Mouse (Mus musculus): ENCODE results near the gene Rgs7bp. TPM values are rescaled to one million over a fixed set of nuclear protein-coding genes. Genes with fewer than 3 reads are reported as not detected.

The Rgs7bp gene
- not detected for polyA plus RNA-seq (2017; shearing (Covaris generic))

DNA sequence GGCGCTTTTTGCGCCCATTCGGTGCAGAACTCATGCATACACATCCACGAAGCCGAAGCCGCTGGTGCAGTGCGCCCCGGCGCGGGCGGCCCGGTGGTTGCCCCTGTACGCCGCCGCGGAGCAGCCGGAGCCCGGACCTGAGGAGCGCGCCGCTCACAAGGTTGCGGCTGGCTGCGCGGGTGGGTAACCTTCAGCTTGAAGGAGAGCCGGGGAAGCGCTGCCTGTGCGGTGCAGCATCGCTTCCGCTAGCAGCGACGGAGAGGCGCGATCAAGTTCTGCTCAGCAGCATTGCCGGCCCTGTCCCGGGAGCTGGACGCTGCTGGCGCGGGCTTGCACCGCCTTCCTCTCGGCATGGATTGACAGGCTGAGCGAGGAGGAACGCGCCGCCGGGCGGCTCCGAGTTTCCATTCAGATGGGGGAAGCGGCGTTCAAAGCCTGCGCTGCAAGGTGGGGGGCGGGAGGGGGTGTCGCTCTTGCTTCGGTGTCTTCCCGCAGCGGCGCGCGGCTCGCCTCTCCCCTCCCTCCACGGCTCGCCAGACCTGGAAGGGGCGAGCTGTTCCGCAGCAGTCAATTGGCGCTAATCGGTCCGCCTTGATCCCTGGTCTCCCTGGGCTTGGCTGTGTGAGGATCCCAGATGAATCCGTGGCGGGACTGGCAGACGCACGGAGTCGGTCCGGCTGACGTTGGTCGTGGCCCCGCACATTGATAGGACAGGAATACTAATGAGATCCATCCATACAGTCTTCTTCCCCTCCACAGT is at the start of gene Rgs7bp:
Gene Rgs7bp, minus strand, starts transcription at position 750 of the 760 bp plus-strand sequence.
- ATAC-seq = peak; percentile 61

DNA sequence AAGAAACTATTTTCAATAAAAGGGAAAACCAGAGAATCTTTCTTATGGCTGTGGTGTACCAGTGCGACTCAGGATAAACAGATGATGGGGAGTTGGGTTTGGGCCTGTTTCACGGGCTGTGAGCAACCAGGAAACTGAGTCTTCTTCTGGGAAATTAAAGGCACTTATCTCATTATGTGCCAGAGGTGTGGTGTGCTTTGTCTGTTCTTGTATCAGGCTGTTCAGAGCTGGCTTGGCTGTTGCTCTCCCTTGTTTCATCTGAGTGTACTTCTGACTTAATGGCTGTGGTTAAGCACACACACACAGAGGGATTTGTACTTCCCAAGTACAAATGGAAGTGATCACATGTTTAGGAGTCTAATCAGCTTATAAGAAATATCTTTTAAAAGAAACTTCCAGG is 49.7 kb upstream of the Rgs7bp start:
- ATAC-seq = no peak

DNA sequence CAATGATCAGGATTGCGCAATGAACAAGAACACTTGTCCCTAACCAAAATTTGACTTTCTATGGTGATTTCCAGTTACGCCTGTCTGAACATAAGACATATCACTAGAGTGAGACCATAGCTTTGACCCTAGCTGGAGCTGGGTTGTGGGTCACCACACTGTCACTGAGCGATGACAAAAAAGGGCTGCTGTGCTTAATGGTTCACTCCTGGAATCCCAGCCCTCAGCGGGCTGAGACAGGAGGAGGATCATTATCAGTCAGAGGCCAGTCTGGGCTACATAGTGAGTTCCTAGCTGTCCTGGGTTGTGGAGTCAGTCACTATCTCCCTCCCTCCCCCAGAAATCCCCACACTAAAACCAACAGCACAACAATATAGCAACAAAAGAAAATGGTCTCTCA is 46.0 kb upstream of the Rgs7bp start:
- ATAC-seq = no peak

DNA sequence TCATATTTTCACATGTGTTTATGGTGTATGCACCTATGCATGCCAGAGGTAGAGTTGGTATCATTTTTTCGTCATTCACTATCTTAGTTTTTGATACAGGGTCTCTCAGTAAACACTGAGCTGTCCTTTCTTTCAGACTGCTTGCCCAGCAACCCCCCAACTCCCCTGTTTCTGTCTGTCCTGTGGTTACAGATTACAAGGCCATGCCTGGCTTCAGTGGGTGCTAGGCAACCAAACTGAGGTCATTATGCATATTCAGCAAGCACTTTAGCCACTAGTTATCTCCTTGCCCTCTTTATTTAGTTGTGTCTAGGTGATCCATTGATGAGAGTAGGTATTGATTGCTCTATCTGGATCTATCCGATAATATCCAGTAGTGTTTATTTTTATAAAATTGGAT is 41.6 kb upstream of the Rgs7bp start:
- ATAC-seq = no peak

- ATAC-seq = no peak
Measured at GRCm38 (mm10) chr13:105089276-105089675, 34.5 kb upstream of the Rgs7bp start.

GRCm38 (mm10) chr13:105081862-105082261 is 27.1 kb upstream of the Rgs7bp start, which contains the start of gene 4933425L06Rik:
TSS of gene 4933425L06Rik (plus strand) at chr13:105082122.
- no peak for ATAC-seq

- ATAC-seq = peak; percentile 80
Measured at GRCm38 (mm10) chr13:105066890-105067845, 12.4 kb upstream of the Rgs7bp start.

GRCm38 (mm10) chr13:105066119-105066518 is 11.4 kb upstream of the Rgs7bp start:
- no peak for ATAC-seq

DNA sequence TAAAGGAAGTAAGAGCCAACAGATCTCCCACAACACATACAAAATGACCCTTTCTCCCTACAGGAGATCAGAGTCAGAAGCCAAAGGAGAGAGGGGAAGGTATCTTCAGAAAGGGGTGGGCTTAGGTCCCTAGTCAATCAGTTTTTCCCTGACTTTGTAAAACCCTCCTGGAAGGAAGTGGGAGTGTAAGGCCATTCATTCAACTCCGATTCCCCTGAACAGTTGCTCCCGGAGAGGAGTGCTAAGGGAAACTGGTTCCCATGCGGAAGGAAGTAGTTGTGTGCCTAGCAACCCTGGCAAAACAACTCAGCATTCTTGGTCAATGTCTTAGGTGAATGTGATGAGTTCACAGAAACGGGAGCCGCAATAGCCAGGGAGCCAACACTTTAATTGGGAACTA is 644 bp upstream of the Rgs7bp start:
- no peak for ATAC-seq

DNA sequence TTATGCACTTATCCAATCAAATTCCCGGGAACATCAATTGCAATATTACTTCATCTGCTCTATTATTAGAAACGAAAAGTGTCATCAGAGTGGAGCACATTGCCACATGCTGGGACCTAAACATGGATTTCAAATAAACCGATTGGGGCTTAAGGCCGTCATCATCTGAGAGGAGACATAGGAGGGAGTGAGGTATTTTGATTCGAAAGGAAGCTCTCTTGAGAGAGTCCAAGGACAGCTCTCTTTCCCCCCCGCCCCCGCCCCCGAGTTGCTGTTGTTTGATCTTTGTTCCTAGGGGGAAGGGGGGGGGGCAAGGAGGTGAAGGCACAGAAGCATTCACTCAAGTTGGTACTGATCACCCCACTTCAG is 195 bp upstream of the Rgs7bp start:
- ATAC-seq = no peak

GRCm38 (mm10) chr13:105053618-105054017 is 1.1 kb downstream of the Rgs7bp start:
- ATAC-seq = no peak

DNA sequence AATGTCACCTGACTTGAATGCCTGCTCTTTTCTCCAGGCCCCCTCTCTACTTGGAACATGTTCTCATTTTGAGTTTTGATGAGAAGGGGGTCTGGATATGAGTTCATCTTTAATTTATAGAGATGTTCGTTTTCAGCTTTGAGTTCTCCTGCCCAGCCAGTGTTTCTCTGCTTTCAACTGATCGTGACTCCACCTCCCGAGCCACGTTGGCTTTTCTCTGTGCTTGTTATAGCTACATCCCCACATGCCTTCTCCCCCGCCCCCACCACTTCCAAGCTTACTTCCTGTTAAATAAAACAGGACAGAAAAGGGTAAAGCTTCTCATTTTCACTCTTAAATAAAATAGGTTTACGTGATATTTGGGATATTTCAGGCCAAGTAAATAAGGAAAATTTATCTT is 3.3 kb downstream of the Rgs7bp start:
- ATAC-seq = no peak

DNA sequence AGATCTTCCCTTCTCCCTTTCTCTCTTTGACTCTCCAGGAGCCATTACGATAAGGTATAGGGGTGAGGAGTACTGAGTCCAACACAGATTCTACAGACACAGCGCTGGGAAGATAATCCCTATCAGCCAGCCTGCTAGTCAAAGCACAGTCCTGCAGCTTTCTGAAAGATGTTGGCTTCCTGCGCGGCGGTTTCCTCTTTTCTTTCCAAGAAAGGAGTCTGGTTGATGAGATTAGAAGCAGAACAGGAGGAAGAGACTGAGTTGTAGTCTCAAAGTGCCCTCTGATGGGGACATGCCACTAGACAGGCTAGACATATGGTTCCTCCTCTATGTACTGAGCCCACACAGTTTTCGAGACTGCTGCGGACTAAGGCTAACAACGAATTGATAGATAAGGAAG is 6.1 kb downstream of the Rgs7bp start:
- ATAC-seq = no peak

GRCm38 (mm10) chr13:105047377-105047776 is 7.4 kb downstream of the Rgs7bp start:
- peak; percentile 58 for ATAC-seq

GRCm38 (mm10) chr13:105043882-105044281 is 10.8 kb downstream of the Rgs7bp start:
- ATAC-seq = no peak

DNA sequence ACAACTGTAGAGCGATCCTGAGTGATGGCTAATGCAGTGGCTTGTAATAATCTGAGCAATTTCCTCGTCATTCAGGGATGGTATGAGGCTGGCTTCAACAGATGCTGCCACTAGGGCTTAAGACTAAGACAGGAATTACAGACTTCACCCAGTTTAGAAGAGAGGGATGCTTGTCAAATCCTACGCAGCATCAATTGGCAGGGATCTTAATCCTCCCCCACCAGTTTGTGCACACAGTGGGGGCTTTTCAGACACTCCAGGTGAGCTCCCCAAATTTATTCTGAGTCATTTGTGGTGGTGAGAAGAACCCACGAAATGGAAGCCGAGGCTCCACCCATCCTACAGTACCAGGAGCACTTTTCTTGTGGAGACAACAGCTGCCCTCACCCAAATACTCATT is 16.4 kb downstream of the Rgs7bp start:
- ATAC-seq = no peak

GRCm38 (mm10) chr13:105037816-105038215 is 16.9 kb downstream of the Rgs7bp start:
- ATAC-seq = no peak

- ATAC-seq = no peak
Measured at GRCm38 (mm10) chr13:105031882-105032281, 22.8 kb downstream of the Rgs7bp start.

DNA sequence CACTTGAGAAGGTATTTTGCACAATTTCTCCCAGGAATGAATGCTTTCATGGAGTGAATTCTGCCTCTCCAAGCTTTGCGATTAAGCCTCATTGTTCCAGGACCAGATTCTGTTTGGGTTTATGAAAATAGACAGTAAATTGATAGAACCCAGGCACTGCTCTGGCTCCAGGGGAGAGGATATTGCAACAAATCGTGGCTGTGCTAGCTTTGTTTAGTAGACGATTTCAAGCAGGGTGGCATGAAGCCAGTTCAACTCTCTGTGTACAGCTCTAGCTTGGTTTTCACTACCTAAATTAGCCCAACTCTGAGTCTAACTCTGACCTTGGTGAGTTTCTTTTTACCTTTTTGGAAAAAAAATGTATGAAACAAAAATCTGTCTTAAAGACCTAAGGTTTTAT is 26.5 kb downstream of the Rgs7bp start:
- ATAC-seq = no peak

- ATAC-seq = no peak
Measured at GRCm38 (mm10) chr13:105016577-105016976, 38.2 kb downstream of the Rgs7bp start.

- no peak for ATAC-seq
Measured at GRCm38 (mm10) chr13:105015710-105016404, 38.9 kb downstream of the Rgs7bp start.

DNA sequence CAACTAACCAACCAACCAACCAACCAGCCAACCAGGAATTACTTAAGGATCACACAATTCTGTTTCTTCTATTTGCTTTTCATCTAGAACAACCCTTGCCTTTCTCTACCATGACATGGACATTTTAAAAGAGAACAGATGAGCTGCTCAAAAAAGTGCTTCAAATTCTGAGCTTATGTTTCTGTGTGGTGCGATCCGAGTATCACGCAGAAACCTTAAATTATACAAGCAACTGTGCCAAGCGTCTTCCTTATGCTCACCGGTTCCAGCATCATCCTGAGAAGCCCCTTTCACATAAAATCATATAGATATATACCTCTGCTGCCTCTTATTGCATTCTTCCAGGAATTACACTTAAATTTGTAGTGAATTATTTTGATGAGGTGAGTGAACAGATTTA is 43.4 kb downstream of the Rgs7bp start:
- no peak for ATAC-seq

- ATAC-seq = no peak
Measured at GRCm38 (mm10) chr13:105008891-105009290, 45.8 kb downstream of the Rgs7bp start.

All from CD4-positive, CD25-positive, alpha-beta regulatory T cell, adult 4 months (primary cell).